Comparison of ENCODE assay signal across 9 mouse cellular contexts in genomic region chr12:16844623-16845592, GRCm38 (mm10). TPM values are rescaled to one million over a fixed set of nuclear protein-coding genes. Genes with fewer than 3 reads are reported as not detected.
DNase-seq lines count a peak whose midpoint lies in the region; ATAC-seq lines count a peak whose summit lies in the region.
"Had no signal": no experiment of that assay in that cellular context is flagged by ENCODE, and none has a peak within 500 bp of the region (broad histone marks: within the 10 kb centered on the region; RNA-seq: fewer than 3 reads in every experiment).

No protein-coding gene starts in this region.

- no peaks in the 10 kb centered on the region for H3K27me3 ChIP-seq in limb, embryonic 10.5 days (ENCODE audit: low read depth, poor library complexity, severe bottlenecking)
- H3K27me3 ChIP-seq in forebrain, embryonic 13.5 days, result no peaks in the 10 kb centered on the region

- no peak overlapping the region for H3K4me3 ChIP-seq in limb, embryonic 10.5 days
- H3K4me3 ChIP-seq in forebrain, embryonic 13.5 days, result no peak overlapping the region

- no peak overlapping the region for H3K4me2 ChIP-seq in forebrain, embryonic 13.5 days

- no peaks in the 10 kb centered on the region for H3K9me3 ChIP-seq in limb, embryonic 10.5 days (replicated peaks)
- H3K9me3 ChIP-seq in forebrain, embryonic 13.5 days (replicated peaks), result 0 out of 2 replicates have a peak, but pooled peaks cover 4% of the 10 kb centered on the region

- no peak for ATAC-seq in forebrain, embryonic 13.5 days
- ATAC-seq: forebrain, postnatal 0 days had no signal

- H3K4me1 ChIP-seq in limb, embryonic 10.5 days, result peaks cover 7% of the 10 kb centered on the region
- H3K4me1 ChIP-seq in forebrain, embryonic 13.5 days, result no peaks in the 10 kb centered on the region

- H3K27ac ChIP-seq in limb, embryonic 10.5 days, result no peak overlapping the region
- no peak overlapping the region for H3K27ac ChIP-seq in forebrain, embryonic 13.5 days

- no peaks in the 10 kb centered on the region for H3K36me3 ChIP-seq in limb, embryonic 10.5 days
- H3K36me3 ChIP-seq in forebrain, embryonic 13.5 days (ENCODE audit: poor library complexity, severe bottlenecking), result no peaks in the 10 kb centered on the region

- WGBS in limb, embryonic 10.5 days, result 75% methylated on average over 14 of the region's 14 CpGs
- WGBS in forebrain, embryonic 13.5 days, result 49% methylated on average over 14 of the region's 14 CpGs

- peak; percentile 20 for DNase-seq in embryo, embryonic 10 days (ENCODE audit: low spot score)
- DNase-seq in embryo, embryonic 9.5 days (ENCODE audit: extremely low spot score), result no peak
- peak; percentile 32 for DNase-seq in urinary bladder, postnatal 14 days (ENCODE audit: low spot score)
- no peak for DNase-seq in urinary bladder, postnatal 36 days (ENCODE audit: low spot score in 2 of 2)
- peak; percentile 36 for DNase-seq in limb, embryonic 10.5 days (ENCODE audit: low spot score)
- DNase-seq in telencephalon, adult 2 months (ENCODE audit: low read depth, low spot score), result peak; percentile 59
- DNase-seq in adrenal gland, postnatal 10 days, result no peak
- DNase-seq: forebrain, postnatal 0 days had no signal

- no peak overlapping the region for H3K9ac ChIP-seq in forebrain, embryonic 13.5 days
- H3K9ac ChIP-seq: forebrain, postnatal 0 days had no signal

RNA-seq across cellular contexts. Expression of gene E2f6, which starts 34.1 kb away (rescaled TPM):
- 67.3 and 67.5 TPM in 2 replicates for polyA plus RNA-seq in limb, embryonic 10.5 days (2016; fragmentation: Nextera tagmentation; extraction: Ambion mirVana)
- 10 to 100 TPM; 27.5 to 43.8 TPM for total RNA-seq in adrenal gland, postnatal 10 days (2021)
- polyA plus RNA-seq in forebrain, embryonic 13.5 days (2015; fragmentation: Nextera tagmentation; extraction: Ambion mirVana), result 43.3 and 51.8 TPM in 2 replicates

RNA-seq across cellular contexts. Expression of gene Greb1, which starts 44.2 kb away (rescaled TPM):
- polyA plus RNA-seq in limb, embryonic 10.5 days (2016; fragmentation: Nextera tagmentation; extraction: Ambion mirVana), result 16.9 and 17.4 TPM in 2 replicates
- 10 to 100 TPM; 19.3 to 37.1 TPM for total RNA-seq in adrenal gland, postnatal 10 days (2021)
- polyA plus RNA-seq in forebrain, embryonic 13.5 days (2015; fragmentation: Nextera tagmentation; extraction: Ambion mirVana), result 0.85 and 0.97 TPM in 2 replicates

RNA-seq across cellular contexts. Expression of gene Rock2, which starts 49.8 kb away (rescaled TPM):
- polyA plus RNA-seq in limb, embryonic 10.5 days (2016; fragmentation: Nextera tagmentation; extraction: Ambion mirVana), result 10.1 and 12.5 TPM in 2 replicates
- total RNA-seq in adrenal gland, postnatal 10 days (2021), result 10 to 100 TPM; 49.0 to 67.2 TPM
- 12.5 and 13.5 TPM in 2 replicates for polyA plus RNA-seq in forebrain, embryonic 13.5 days (2015; fragmentation: Nextera tagmentation; extraction: Ambion mirVana)

Comparison
In these comparisons a context has a peak if more than half of its experiments do, and no peak if none do; other contexts are left out.
1. DNase-seq: peak in embryo, embryonic 10 days (single experiment), urinary bladder, postnatal 14 days (single experiment), limb, embryonic 10.5 days (single experiment) and telencephalon, adult 2 months (single experiment); none in embryo, embryonic 9.5 days (single experiment), urinary bladder, postnatal 36 days (0 of 2) and adrenal gland, postnatal 10 days (single experiment).